Mouse (Mus musculus) liver, postnatal 0 days (tissue): ENCODE results near the gene Pcmt1. TPM values are rescaled to one million over a fixed set of nuclear protein-coding genes. Genes with fewer than 3 reads are reported as not detected.

Experiments
- ATAC-seq: fragments of 200-750 bp; cut with Nextera tagmentation; 2 replicates; pipeline ENCODE4 v1.8.0; 2017; ENCODE audit warnings: mild to moderate bottlenecking, moderate library complexity
- DNase-seq: peaks from one replicate; pipeline ENCODE4 v3.0.0-alpha.2; 2016
- H3K27ac ChIP-seq: fragments of 300-500 bp; sonication (generic); 2 replicates; pipeline ENCODE4 v1.5.1; 2014; ENCODE audit warnings: antibody characterized with exemption, moderate library complexity, mild to moderate bottlenecking, low read depth
- H3K27me3 ChIP-seq: fragments of 300-500 bp; sonication (generic); 2 replicates; pipeline ENCODE4 v1.6.1; 2014; ENCODE audit warnings: low read length, control low read depth, mixed read lengths; ENCODE audit not compliant: insufficient read depth
- H3K36me3 ChIP-seq: fragments of 300-500 bp; sonication (generic); replicated peaks from 2 replicates; pipeline ENCODE4 v1.6.1; 2014; ENCODE audit warnings: mild to moderate bottlenecking, control low read depth, low read length, moderate library complexity, mixed read lengths; ENCODE audit not compliant: insufficient read depth
- H3K4me1 ChIP-seq: fragments of 300-500 bp; sonication (generic); 2 replicates; pipeline ENCODE4 v1.6.1; 2014; ENCODE audit warnings: antibody characterized with exemption, mild to moderate bottlenecking, control low read depth; ENCODE audit not compliant: insufficient read depth
- H3K4me2 ChIP-seq: fragments of 300-500 bp; sonication (generic); 2 replicates; pipeline ENCODE4 v1.6.1; 2014; ENCODE audit warnings: low read depth, mild to moderate bottlenecking, low read length, moderate library complexity, mixed read lengths
- H3K4me3 ChIP-seq: fragments of 300-500 bp; sonication (generic); 2 replicates; pipeline ENCODE4 v1.5.1; 2014; ENCODE audit warnings: low read depth, low read length
- H3K9ac ChIP-seq: fragments of 300-500 bp; sonication (generic); replicated peaks from 2 replicates; pipeline ENCODE4 v1.6.1; 2014; ENCODE audit warnings: mild to moderate bottlenecking, moderate library complexity
- H3K9me3 ChIP-seq: fragments of 300-500 bp; sonication (generic); 2 replicates; pipeline ENCODE4 v1.6.1; 2016; ENCODE audit warnings: mild to moderate bottlenecking, control low read depth, low read length, mixed read lengths
- CTCF ChIP-seq: sonication (generic); IDR thresholded peaks from 2 replicates; pipeline ENCODE4 v1.5.1; 2016; ENCODE audit warnings: antibody characterized with exemption, low read depth
- EP300 ChIP-seq: IDR thresholded peaks from 2 replicates; pipeline ENCODE4 v1.6.1; 2016; ENCODE audit warnings: antibody characterized with exemption, low read depth, mild to moderate bottlenecking
- WGBS: fragments of 180-500 bp; shearing (Covaris S2); extraction: QIAGEN DNeasy Blood & Tissue Kit; methylation state at CpG from one replicate; pipeline ENCODE4 v1.1.7; 2014; ENCODE audit not compliant: insufficient replicate concordance; 5-methylcytosine and 5-hydroxymethylcytosine counted together
- polyA plus RNA-seq: library from polyadenylated mRNA; unstranded; fragments of >200 nt; fragmentation: Nextera tagmentation; extraction: Ambion mirVana; gene quantifications from 2 replicates; pipeline ENCODE4 v1.2.1, GENCODE M21; 2015

Pcmt1 gene
- polyA plus RNA-seq, 1 experiment from 2014 or later, result 67.2 TPM

GRCm38 (mm10) chr10:7586771-7587170 lies 94.2 kb downstream of the Pcmt1 start:
- TF ChIP-seq CTCF (no peak), EP300 (no peak)
- peaks cover 17% of the 10 kb centered on the region for H3K27me3 ChIP-seq
- H3K27ac ChIP-seq, result no peak overlapping the region
- H3K4me1 ChIP-seq, result peaks cover 8% of the 10 kb centered on the region
- H3K9ac ChIP-seq, result no peak overlapping the region
- H3K4me2 ChIP-seq, result no peak overlapping the region
- H3K9me3 ChIP-seq, result no peaks in the 10 kb centered on the region
- peak; percentile 61 for DNase-seq
- ATAC-seq, result no peak
- WGBS, result 29% methylated on average over 2 of the region's 2 CpGs
- no peaks in the 10 kb centered on the region for H3K36me3 ChIP-seq
- H3K4me3 ChIP-seq, result no peak overlapping the region

GRCm38 (mm10) chr10:7582891-7583557 lies 97.9 kb downstream of the Pcmt1 start:
- H3K9me3 ChIP-seq, result no peaks in the 10 kb centered on the region
- TF ChIP-seq EP300, result no peak
- TF ChIP-seq CTCF, result no peak
- DNase-seq (no peak), ATAC-seq (no peak)
- no peaks in the 10 kb centered on the region for H3K36me3 ChIP-seq
- H3K27ac ChIP-seq, result no peak overlapping the region
- WGBS, result 45% methylated on average over 7 of the region's 7 CpGs
- no peaks in the 10 kb centered on the region for H3K27me3 ChIP-seq
- H3K4me2 ChIP-seq, result no peak overlapping the region
- H3K4me3 ChIP-seq, result no peak overlapping the region
- no peaks in the 10 kb centered on the region for H3K4me1 ChIP-seq
- H3K9ac ChIP-seq, result no peak overlapping the region

GRCm38 (mm10) chr10:7582157-7582890 lies 98.6 kb downstream of the Pcmt1 start:
- 21% methylated on average over 11 of the region's 11 CpGs for WGBS
- ATAC-seq (0 out of 2 replicates have a peak, but pooled peaks have one; percentile 21), DNase-seq (no peak)
- Histone ChIP-seq H3K36me3 (no peaks in the 10 kb centered on the region), H3K27ac (no peak overlapping the region), H3K9ac (no peak overlapping the region), H3K4me2 (no peak overlapping the region), H3K9me3 (no peaks in the 10 kb centered on the region), H3K4me3 (no peak overlapping the region), H3K27me3 (no peaks in the 10 kb centered on the region), H3K4me1 (no peaks in the 10 kb centered on the region)
- TF ChIP-seq EP300 (no peak), CTCF (no peak)

- Histone ChIP-seq H3K9me3 (no peaks in the 10 kb centered on the region), H3K27ac (no peak overlapping the region), H3K9ac (no peak overlapping the region), H3K4me2 (no peak overlapping the region), H3K27me3 (no peaks in the 10 kb centered on the region), H3K4me1 (no peaks in the 10 kb centered on the region), H3K4me3 (no peak overlapping the region), H3K36me3 (no peaks in the 10 kb centered on the region)
- DNase-seq (no peak), ATAC-seq (no peak)
- TF ChIP-seq EP300, result no peak
- TF ChIP-seq CTCF, result no peak
- 88% methylated on average over 2 of the region's 2 CpGs for WGBS
Observed at GRCm38 (mm10) chr10:7581401-7581800, 99.5 kb downstream of the Pcmt1 start.

Other genes starting within 250 kb of the Pcmt1 start
- 0.51 and 1.2 TPM in 2 replicates for gene Ulbp1, start 207.5 kb downstream of the Pcmt1 start, polyA plus RNA-seq
- 0.26 and 0.28 TPM in 2 replicates for gene Lrp11, start 91.3 kb downstream of the Pcmt1 start, polyA plus RNA-seq
- gene Nup43, start 13.6 kb downstream of the Pcmt1 start, polyA plus RNA-seq, result 12.4 and 13.7 TPM in 2 replicates
- 2.1 and 2.5 TPM in 2 replicates for gene Lats1, start 78 bp upstream of the Pcmt1 start, polyA plus RNA-seq
- gene Katna1, start 44.9 kb upstream of the Pcmt1 start, polyA plus RNA-seq, result 20.1 and 21.2 TPM in 2 replicates
- gene Ginm1, start 111.7 kb upstream of the Pcmt1 start, polyA plus RNA-seq, result 78.9 and 80.8 TPM in 2 replicates
- gene Ppil4, start 111.8 kb upstream of the Pcmt1 start, polyA plus RNA-seq, result 14.1 and 14.2 TPM in 2 replicates
- gene Zc3h12d, start 151.3 kb upstream of the Pcmt1 start, polyA plus RNA-seq, result 0.70 and 0.82 TPM in 2 replicates